Mouse (Mus musculus): ENCODE data around the gene Mrtfb. TPM values are rescaled to one million over a fixed set of nuclear protein-coding genes. Genes with fewer than 3 reads are reported as not detected.

The Mrtfb gene
- polyA plus RNA-seq (2015; fragmentation: Nextera tagmentation; extraction: Ambion mirVana) = 15.0 and 18.4 TPM in 2 replicates

DNA sequence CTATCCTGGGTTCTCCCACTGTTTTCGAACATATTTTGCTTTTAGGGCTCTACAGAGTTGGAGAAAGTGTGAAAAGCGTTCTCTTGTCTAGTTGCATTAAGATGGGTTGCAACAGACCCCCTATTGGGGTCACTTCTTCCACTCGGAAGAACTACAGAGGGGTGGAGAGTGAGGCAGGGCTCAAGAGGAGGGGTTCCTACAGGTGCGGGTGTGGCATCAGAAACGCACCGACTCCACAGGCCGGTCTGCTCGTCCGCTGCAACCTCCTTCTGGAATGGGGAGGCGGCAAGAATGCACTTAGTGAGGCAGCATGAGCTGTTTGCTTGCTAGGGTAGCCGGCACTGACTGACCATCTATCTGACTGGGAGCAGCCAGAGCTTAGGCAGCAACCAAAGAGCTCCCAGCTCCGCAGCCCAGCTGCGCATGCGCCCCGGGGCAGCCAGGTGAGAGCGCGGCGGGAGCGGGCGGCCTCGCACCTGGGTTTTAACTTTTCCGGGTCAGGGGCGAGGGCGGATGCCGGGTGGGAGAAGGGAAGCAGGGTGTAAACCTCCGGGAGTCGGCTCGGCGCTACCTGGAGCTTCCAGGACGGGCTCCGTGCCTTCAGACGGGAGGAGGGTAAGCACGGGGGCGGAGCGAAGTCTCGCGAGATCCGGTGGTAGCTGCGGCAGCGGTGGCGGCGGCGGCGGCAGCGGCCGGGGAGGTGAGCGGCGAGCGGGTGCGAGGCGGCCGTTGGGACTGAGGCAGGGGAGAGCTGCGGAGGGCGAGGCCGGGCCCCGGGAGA lies at the start of gene Mrtfb:
Mrtfb (plus strand) TSS at position 627 of the 781 bp plus-strand sequence.

MicroRNAs encoded within 50 kb of the gene (microRNA counts, 519-probe panel; counts per million panel counts)
- 5,075 counts per million, percentile 62 among the panel's probes with 10 or more counts for microRNA mmu-miR-193b

Small RNA genes within 50 kb of the gene (microRNA-seq; reads per million reads assigned to microRNA genes)
- gene Mir193b = 26.1 reads per million, percentile 29 among the genes with 10 or more reads in this experiment
- not detected for gene Mir365-1

Other genes with a start within 250 kb of the Mrtfb start
- 11.9 and 13.0 TPM in 2 replicates for gene Ercc4, start 146.8 kb upstream of the Mrtfb start, polyA plus RNA-seq (2015; fragmentation: Nextera tagmentation; extraction: Ambion mirVana)

All from neural tube, postnatal 0 days (tissue).